Mouse (Mus musculus) forebrain, embryonic 13.5 days (tissue): ENCODE measurements around the gene Spa17. TPM values are rescaled to one million over a fixed set of nuclear protein-coding genes. Genes with fewer than 3 reads are reported as not detected.

ENCODE experiments used
- ATAC-seq: fragments of 200-750 bp; cut with Nextera tagmentation; 2 replicates; pipeline ENCODE4 v1.8.0; 2017
- H3K27ac ChIP-seq: fragments of 300-500 bp; sonication (generic); 2 replicates; pipeline ENCODE4 v1.5.1; 2015; ENCODE audit warnings: inconsistent platforms, mild to moderate bottlenecking, moderate library complexity
- H3K27me3 ChIP-seq: fragments of 300-500 bp; sonication (generic); 2 replicates; pipeline ENCODE4 v1.6.1; 2015; ENCODE audit warnings: mild to moderate bottlenecking, inconsistent platforms
- H3K36me3 ChIP-seq: fragments of 300-500 bp; sonication (generic); 2 replicates; pipeline ENCODE4 v1.6.1; 2015; ENCODE audit warnings: mild to moderate bottlenecking, inconsistent platforms; ENCODE audit not compliant: poor library complexity, severe bottlenecking
- H3K4me1 ChIP-seq: fragments of 300-500 bp; sonication (generic); 2 replicates; pipeline ENCODE4 v1.6.1; 2015; ENCODE audit warnings: inconsistent platforms
- H3K4me2 ChIP-seq: fragments of 300-500 bp; sonication (generic); 2 replicates; pipeline ENCODE4 v1.6.1; 2015; ENCODE audit warnings: inconsistent platforms, mild to moderate bottlenecking, moderate library complexity
- H3K4me3 ChIP-seq: fragments of 300-500 bp; sonication (generic); 2 replicates; pipeline ENCODE4 v1.5.1; 2015; ENCODE audit warnings: mild to moderate bottlenecking, inconsistent platforms
- H3K9ac ChIP-seq: fragments of 300-500 bp; sonication (generic); 2 replicates; pipeline ENCODE4 v1.6.1; 2015; ENCODE audit warnings: mild to moderate bottlenecking, inconsistent platforms
- H3K9me3 ChIP-seq: fragments of 300-500 bp; sonication (generic); replicated peaks from 2 replicates; pipeline ENCODE4 v1.6.1; 2016; ENCODE audit warnings: inconsistent platforms
- WGBS: fragments of 180-500 bp; shearing (Covaris S2); methylation state at CpG from one replicate; pipeline ENCODE4 v1.1.7; 2015; 5-methylcytosine and 5-hydroxymethylcytosine counted together
- polyA plus RNA-seq: library from polyadenylated mRNA; unstranded; fragments of >200 nt; fragmentation: Nextera tagmentation; extraction: Ambion mirVana; gene quantifications from 2 replicates; pipeline ENCODE4 v1.2.1, GENCODE M21; 2015

Spa17 gene
- polyA plus RNA-seq, 1 experiment from 2014 or later: 15.9 TPM

GRCm38 (mm10) chr9:37634269-37634668 is 20.7 kb upstream of the Spa17 start:
- ATAC-seq: no peak
- Histone ChIP-seq H3K4me3 (no peak overlapping the region), H3K36me3 (no peaks in the 10 kb centered on the region), H3K27me3 (no peaks in the 10 kb centered on the region), H3K9me3 (no peaks in the 10 kb centered on the region), H3K9ac (no peak overlapping the region), H3K27ac (no peak overlapping the region), H3K4me1 (no peaks in the 10 kb centered on the region), H3K4me2 (no peak overlapping the region)
- WGBS: 88% methylated on average over 3 of the region's 3 CpGs

- WGBS: 91% methylated on average over 2 of the region's 2 CpGs
- H3K4me1 ChIP-seq: no peaks in the 10 kb centered on the region
- no peak overlapping the region for H3K4me3 ChIP-seq
- H3K4me2 ChIP-seq: no peak overlapping the region
- no peaks in the 10 kb centered on the region for H3K36me3 ChIP-seq
- no peak overlapping the region for H3K27ac ChIP-seq
- no peaks in the 10 kb centered on the region for H3K27me3 ChIP-seq
- H3K9me3 ChIP-seq: no peaks in the 10 kb centered on the region
- ATAC-seq: no peak
- H3K9ac ChIP-seq: no peak overlapping the region
Measured at GRCm38 (mm10) chr9:37632305-37632704, 18.8 kb upstream of the Spa17 start.

- H3K27ac ChIP-seq: no peak overlapping the region
- no peaks in the 10 kb centered on the region for H3K27me3 ChIP-seq
- H3K4me1 ChIP-seq: peaks cover 19% of the 10 kb centered on the region
- no peak overlapping the region for H3K4me3 ChIP-seq
- no peak overlapping the region for H3K4me2 ChIP-seq
- WGBS: 94% methylated on average over 2 of the region's 2 CpGs
- ATAC-seq: no peak
- no peaks in the 10 kb centered on the region for H3K36me3 ChIP-seq
- no peak overlapping the region for H3K9ac ChIP-seq
- no peaks in the 10 kb centered on the region for H3K9me3 ChIP-seq
Measured at GRCm38 (mm10) chr9:37629941-37630340, 16.4 kb upstream of the Spa17 start.

- H3K36me3 ChIP-seq: no peaks in the 10 kb centered on the region
- WGBS: 35% methylated on average over 4 of the region's 4 CpGs
- H3K4me3 ChIP-seq: no peak overlapping the region
- H3K27ac ChIP-seq: no peak overlapping the region
- no peaks in the 10 kb centered on the region for H3K9me3 ChIP-seq
- no peak overlapping the region for H3K9ac ChIP-seq
- H3K4me2 ChIP-seq: no peak overlapping the region
- H3K4me1 ChIP-seq: peaks cover 24% of the 10 kb centered on the region
- H3K27me3 ChIP-seq: no peaks in the 10 kb centered on the region
- no peak for ATAC-seq
Measured at GRCm38 (mm10) chr9:37628581-37628980, 15.1 kb upstream of the Spa17 start.

GRCm38 (mm10) chr9:37627263-37627662 is 13.7 kb upstream of the Spa17 start:
- Histone ChIP-seq H3K9me3 (no peaks in the 10 kb centered on the region), H3K4me1 (peaks cover 24% of the 10 kb centered on the region), H3K36me3 (no peaks in the 10 kb centered on the region), H3K4me3 (no peak overlapping the region), H3K4me2 (no peak overlapping the region), H3K9ac (no peak overlapping the region), H3K27me3 (no peaks in the 10 kb centered on the region), H3K27ac (no peak overlapping the region)
- ATAC-seq: no peak
- WGBS: 96% methylated on average over 1 of the region's 1 CpGs

GRCm38 (mm10) chr9:37626103-37626567 is 12.6 kb upstream of the Spa17 start:
- Histone ChIP-seq H3K4me3 (no peak overlapping the region), H3K27me3 (no peaks in the 10 kb centered on the region), H3K4me1 (peaks cover 32% of the 10 kb centered on the region), H3K9ac (peak overlapping the region; percentile 56), H3K36me3 (no peaks in the 10 kb centered on the region), H3K4me2 (peak overlapping the region; percentile 48), H3K27ac (peak overlapping the region; percentile 89), H3K9me3 (no peaks in the 10 kb centered on the region)
- WGBS: 7% methylated on average over 3 of the region's 3 CpGs
- ATAC-seq: peak; percentile 44

GRCm38 (mm10) chr9:37625641-37626040 is 12.1 kb upstream of the Spa17 start:
- H3K36me3 ChIP-seq: no peaks in the 10 kb centered on the region
- H3K4me1 ChIP-seq: peaks cover 32% of the 10 kb centered on the region
- H3K27ac ChIP-seq: peak overlapping the region; percentile 89
- ATAC-seq: peak; percentile 92
- H3K4me3 ChIP-seq: no peak overlapping the region
- H3K4me2 ChIP-seq: peak overlapping the region; percentile 48
- no peaks in the 10 kb centered on the region for H3K27me3 ChIP-seq
- 9% methylated on average over 7 of the region's 7 CpGs for WGBS
- H3K9ac ChIP-seq: peak overlapping the region; percentile 56
- H3K9me3 ChIP-seq: no peaks in the 10 kb centered on the region

GRCm38 (mm10) chr9:37625129-37625528 is 11.6 kb upstream of the Spa17 start:
- Histone ChIP-seq H3K4me2 (peak overlapping the region; percentile 48; the same call in 1 of the 2 replicates), H3K36me3 (no peaks in the 10 kb centered on the region), H3K9ac (no peak overlapping the region)

GRCm38 (mm10) chr9:37624502-37624901 is 11.0 kb upstream of the Spa17 start:
- 0 out of 2 replicates have a peak overlapping the region, but pooled peaks have one; percentile 8 for H3K27ac ChIP-seq
- H3K4me1 ChIP-seq: peaks cover 32% of the 10 kb centered on the region
- ATAC-seq: no peak

More at GRCm38 (mm10) chr9:37625129-37625528, 11.6 kb upstream of the Spa17 start:
- H3K4me3 ChIP-seq: no peak overlapping the region
- peak; percentile 85 for ATAC-seq
- no peaks in the 10 kb centered on the region for H3K27me3 ChIP-seq
- H3K4me1 ChIP-seq: peaks cover 32% of the 10 kb centered on the region
- H3K9me3 ChIP-seq: no peaks in the 10 kb centered on the region
- 13% methylated on average over 3 of the region's 3 CpGs for WGBS
- H3K27ac ChIP-seq: peak overlapping the region; percentile 89

GRCm38 (mm10) chr9:37623981-37624380 is 10.5 kb upstream of the Spa17 start:
- Histone ChIP-seq H3K27me3 (no peaks in the 10 kb centered on the region), H3K4me1 (peaks cover 32% of the 10 kb centered on the region), H3K4me3 (no peak overlapping the region), H3K9ac (no peak overlapping the region), H3K9me3 (no peaks in the 10 kb centered on the region), H3K27ac (no peak overlapping the region), H3K36me3 (no peaks in the 10 kb centered on the region), H3K4me2 (no peak overlapping the region)
- no peak for ATAC-seq
- 79% methylated on average over 3 of the region's 3 CpGs for whole genome bisulfite sequencing

More at GRCm38 (mm10) chr9:37624502-37624901, 11.0 kb upstream of the Spa17 start:
- Histone ChIP-seq H3K36me3 (no peaks in the 10 kb centered on the region), H3K27me3 (no peaks in the 10 kb centered on the region), H3K4me2 (no peak overlapping the region), H3K9me3 (no peaks in the 10 kb centered on the region), H3K9ac (no peak overlapping the region), H3K4me3 (no peak overlapping the region)
- 76% methylated on average over 1 of the region's 1 CpGs for WGBS

- Histone ChIP-seq H3K27ac (no peak overlapping the region), H3K4me2 (no peak overlapping the region), H3K4me1 (peaks cover 26% of the 10 kb centered on the region), H3K36me3 (no peaks in the 10 kb centered on the region), H3K4me3 (no peak overlapping the region), H3K9ac (no peak overlapping the region), H3K9me3 (no peaks in the 10 kb centered on the region), H3K27me3 (no peaks in the 10 kb centered on the region)
- no peak for ATAC-seq
- WGBS: 83% methylated on average over 6 of the region's 6 CpGs
Measured at GRCm38 (mm10) chr9:37621290-37621689, 7.8 kb upstream of the Spa17 start.

- no peak overlapping the region for H3K4me3 ChIP-seq
- H3K4me2 ChIP-seq: no peak overlapping the region
- 59% methylated on average over 2 of the region's 2 CpGs for whole genome bisulfite sequencing
- no peak for ATAC-seq
- H3K9me3 ChIP-seq: no peaks in the 10 kb centered on the region
- no peak overlapping the region for H3K27ac ChIP-seq
- H3K4me1 ChIP-seq: peaks cover 10% of the 10 kb centered on the region
- H3K36me3 ChIP-seq: no peaks in the 10 kb centered on the region
- no peaks in the 10 kb centered on the region for H3K27me3 ChIP-seq
- no peak overlapping the region for H3K9ac ChIP-seq
Measured at GRCm38 (mm10) chr9:37616770-37617169, 3.2 kb upstream of the Spa17 start.

GRCm38 (mm10) chr9:37615220-37615619 is 1.7 kb upstream of the Spa17 start:
- no peaks in the 10 kb centered on the region for H3K9me3 ChIP-seq
- no peaks in the 10 kb centered on the region for H3K27me3 ChIP-seq
- H3K4me1 ChIP-seq: peaks cover 7% of the 10 kb centered on the region
- H3K4me2 ChIP-seq: no peak overlapping the region
- H3K4me3 ChIP-seq: no peak overlapping the region
- 65% methylated on average over 5 of the region's 5 CpGs for WGBS
- no peaks in the 10 kb centered on the region for H3K36me3 ChIP-seq
- no peak overlapping the region for H3K27ac ChIP-seq
- no peak for ATAC-seq
- H3K9ac ChIP-seq: no peak overlapping the region
